Mouse (Mus musculus) midbrain, postnatal 0 days (tissue): ENCODE measurements at regions not wholly inside any gene's neighbourhood (a gene's known extent, or its start where the extent isn't known, plus 50 kb on each side); places are given as distances from the start of the nearest gene placed in this dataset.

ENCODE experiments used
- ATAC-seq: fragments of 200-750 bp; cut with Nextera tagmentation; 2 replicates; pipeline ENCODE4 v1.8.0; 2017; ENCODE audit warnings: moderate number of reproducible peaks, mild to moderate bottlenecking, moderate TSS enrichment, moderate library complexity; ENCODE audit not compliant: low FRiP score
- DNase-seq: peaks from one replicate; pipeline ENCODE4 v3.0.0-alpha.2; 2015; ENCODE audit warnings: low spot score
- H3K27ac ChIP-seq: fragments of 300-500 bp; sonication (generic); 2 replicates; pipeline ENCODE4 v1.5.1; 2014; ENCODE audit warnings: low read depth, mild to moderate bottlenecking, low read length, mixed read lengths
- H3K27me3 ChIP-seq: fragments of 300-500 bp; sonication (generic); 2 replicates; pipeline ENCODE4 v1.6.1; 2014; ENCODE audit warnings: low read length, control low read depth, mixed read lengths; ENCODE audit not compliant: insufficient read depth
- H3K36me3 ChIP-seq: fragments of 300-500 bp; sonication (generic); 2 replicates; pipeline ENCODE4 v1.6.1; 2014; ENCODE audit warnings: low read length, control low read depth, mixed read lengths; ENCODE audit not compliant: insufficient read depth
- H3K4me1 ChIP-seq: fragments of 300-500 bp; sonication (generic); 2 replicates; pipeline ENCODE4 v1.6.1; 2014; ENCODE audit warnings: mild to moderate bottlenecking, control low read depth, antibody characterized with exemption, low read length, mixed read lengths; ENCODE audit not compliant: insufficient read depth
- H3K4me2 ChIP-seq: fragments of 300-500 bp; sonication (generic); 2 replicates; pipeline ENCODE4 v1.6.1; 2014; ENCODE audit warnings: low read depth, mild to moderate bottlenecking, low read length, mixed read lengths; ENCODE audit not compliant: poor library complexity, severe bottlenecking
- H3K4me3 ChIP-seq: fragments of 300-500 bp; sonication (generic); 2 replicates; pipeline ENCODE4 v1.5.1; 2014; ENCODE audit warnings: low read depth, mild to moderate bottlenecking, low read length, moderate library complexity
- H3K9ac ChIP-seq: fragments of 300-500 bp; sonication (generic); replicated peaks from 2 replicates; pipeline ENCODE4 v1.6.1; 2014; ENCODE audit warnings: mild to moderate bottlenecking, low read length, moderate library complexity, mixed read lengths; ENCODE audit not compliant: poor library complexity, severe bottlenecking
- H3K9me3 ChIP-seq: fragments of 300-500 bp; sonication (generic); 2 replicates; pipeline ENCODE4 v1.6.1; 2016; ENCODE audit warnings: low read length, control low read depth
- CTCF ChIP-seq: IDR thresholded peaks from 2 replicates; pipeline ENCODE4 v1.5.1; 2016; ENCODE audit warnings: antibody characterized with exemption, mild to moderate bottlenecking
- WGBS: fragments of 180-500 bp; shearing (Covaris S2); extraction: QIAGEN DNeasy Blood & Tissue Kit; methylation state at CpG from one replicate; pipeline ENCODE4 v1.1.7; 2014; 5-methylcytosine and 5-hydroxymethylcytosine counted together

GRCm38 (mm10) chr13:6255303-6255702 is 292.6 kb upstream of the Pitrm1 start:
- Histone ChIP-seq H3K27ac (no peak overlapping the region), H3K4me3 (no peak overlapping the region), H3K9me3 (no peaks in the 10 kb centered on the region), H3K4me2 (no peak overlapping the region), H3K4me1 (no peaks in the 10 kb centered on the region), H3K27me3 (no peaks in the 10 kb centered on the region), H3K36me3 (no peaks in the 10 kb centered on the region), H3K9ac (no peak overlapping the region)
- ATAC-seq: no peak
- WGBS: 91% methylated on average over 5 of the region's 5 CpGs
- no peak for DNase-seq
- no peak for TF ChIP-seq CTCF

- no peak overlapping the region for H3K4me2 ChIP-seq
- H3K36me3 ChIP-seq: no peaks in the 10 kb centered on the region
- H3K27me3 ChIP-seq: no peaks in the 10 kb centered on the region
- no peak for TF ChIP-seq CTCF
- H3K9me3 ChIP-seq: no peaks in the 10 kb centered on the region
- DNase-seq (no peak), ATAC-seq (no peak)
- no peaks in the 10 kb centered on the region for H3K4me1 ChIP-seq
- no peak overlapping the region for H3K9ac ChIP-seq
- H3K4me3 ChIP-seq: no peak overlapping the region
- no peak overlapping the region for H3K27ac ChIP-seq
Observed at GRCm38 (mm10) chr13:6255728-6256496, 292.0 kb upstream of the Pitrm1 start.

GRCm38 (mm10) chr13:6258456-6258855 is 289.5 kb upstream of the Pitrm1 start:
- DNase-seq (no peak), ATAC-seq (no peak)
- 69% methylated on average over 1 of the region's 1 CpGs for WGBS
- no peak overlapping the region for H3K4me3 ChIP-seq
- H3K27me3 ChIP-seq: no peaks in the 10 kb centered on the region
- TF ChIP-seq CTCF: no peak
- no peaks in the 10 kb centered on the region for H3K9me3 ChIP-seq
- H3K4me2 ChIP-seq: no peak overlapping the region
- no peak overlapping the region for H3K27ac ChIP-seq
- H3K36me3 ChIP-seq: no peaks in the 10 kb centered on the region
- H3K4me1 ChIP-seq: no peaks in the 10 kb centered on the region
- H3K9ac ChIP-seq: no peak overlapping the region

GRCm38 (mm10) chr13:6260321-6260865 is 287.6 kb upstream of the Pitrm1 start:
- 88% methylated on average over 3 of the region's 3 CpGs for WGBS
- no peak overlapping the region for H3K4me3 ChIP-seq
- no peak overlapping the region for H3K9ac ChIP-seq
- ATAC-seq: no peak
- no peak for DNase-seq
- H3K27me3 ChIP-seq: no peaks in the 10 kb centered on the region
- H3K4me2 ChIP-seq: no peak overlapping the region
- TF ChIP-seq CTCF: no peak
- no peaks in the 10 kb centered on the region for H3K9me3 ChIP-seq
- H3K27ac ChIP-seq: no peak overlapping the region
- H3K36me3 ChIP-seq: no peaks in the 10 kb centered on the region
- H3K4me1 ChIP-seq: no peaks in the 10 kb centered on the region

GRCm38 (mm10) chr13:6261458-6261857 is 286.5 kb upstream of the Pitrm1 start:
- H3K4me2 ChIP-seq: no peak overlapping the region
- TF ChIP-seq CTCF: no peak
- no peak overlapping the region for H3K4me3 ChIP-seq
- no peaks in the 10 kb centered on the region for H3K9me3 ChIP-seq
- H3K4me1 ChIP-seq: no peaks in the 10 kb centered on the region
- H3K27me3 ChIP-seq: no peaks in the 10 kb centered on the region
- WGBS: 81% methylated on average over 4 of the region's 4 CpGs
- ATAC-seq (no peak), DNase-seq (no peak)
- H3K36me3 ChIP-seq: no peaks in the 10 kb centered on the region
- no peak overlapping the region for H3K27ac ChIP-seq
- H3K9ac ChIP-seq: no peak overlapping the region

- Histone ChIP-seq H3K9me3 (no peaks in the 10 kb centered on the region), H3K36me3 (no peaks in the 10 kb centered on the region), H3K9ac (no peak overlapping the region), H3K27ac (no peak overlapping the region), H3K27me3 (no peaks in the 10 kb centered on the region), H3K4me3 (no peak overlapping the region), H3K4me1 (no peaks in the 10 kb centered on the region), H3K4me2 (no peak overlapping the region)
- TF ChIP-seq CTCF: no peak
- WGBS: 71% methylated on average over 1 of the region's 1 CpGs
- DNase-seq (no peak), ATAC-seq (no peak)
Observed at GRCm38 (mm10) chr13:6270546-6270945, 277.4 kb upstream of the Pitrm1 start.
